Mouse (Mus musculus): ENCODE data around the gene Trim71. TPM values are rescaled to one million over a fixed set of nuclear protein-coding genes. Genes with fewer than 3 reads are reported as not detected.

Gene Trim71
- 0.16 and 0.30 TPM in 2 replicates for polyA plus RNA-seq (2012; rRNA removed)

GRCm38 (mm10) chr9:114563761-114564606 lies at the start of gene Trim71:
TSS of gene Trim71 (minus strand) at chr9:114564369.

GRCm38 (mm10) chr9:114515364-114515763 lies 48.8 kb downstream of the Trim71 start, which contains the start of gene C130032M10Rik:
TSS of gene C130032M10Rik (plus strand) at chr9:114515697.

GRCm38 (mm10) chr9:114504816-114505215 lies 59.4 kb downstream of the Trim71 start, which contains the start of gene Ccr4:
TSS of gene Ccr4 (minus strand) at chr9:114504916.

Other genes with a start within 250 kb of the Trim71 start
- gene Bcl2a1c, start 234.2 kb downstream of the Trim71 start, polyA plus RNA-seq (2012; rRNA removed) = not detected in 2 replicates
- gene Crtap, start 173.7 kb downstream of the Trim71 start, polyA plus RNA-seq (2012; rRNA removed) = 39.0 and 84.5 TPM in 2 replicates
- gene Glb1, start 163.3 kb downstream of the Trim71 start, polyA plus RNA-seq (2012; rRNA removed) = 20.8 and 23.8 TPM in 2 replicates
- 2.8 and 3.6 TPM in 2 replicates for gene Tmppe, start 163.3 kb downstream of the Trim71 start, polyA plus RNA-seq (2012; rRNA removed)
- gene Ccr4, start 59.5 kb downstream of the Trim71 start, polyA plus RNA-seq (2012; rRNA removed) = 0.19 TPM in 1 of 2 replicates, not detected in the other
- 0.25 TPM in 1 of 2 replicates, not detected in the other for gene C130032M10Rik, start 48.7 kb downstream of the Trim71 start, polyA plus RNA-seq (2012; rRNA removed)
- gene Cnot10, start 75.8 kb upstream of the Trim71 start, polyA plus RNA-seq (2012; rRNA removed) = 73.7 and 78.1 TPM in 2 replicates
- gene Dync1li1, start 124.4 kb upstream of the Trim71 start, polyA plus RNA-seq (2012; rRNA removed) = 71.6 and 71.9 TPM in 2 replicates
- 15.3 and 15.7 TPM in 2 replicates for gene Cmtm6, start 166.7 kb upstream of the Trim71 start, polyA plus RNA-seq (2012; rRNA removed)
- 21.4 and 29.9 TPM in 2 replicates for gene Cmtm7, start 217.5 kb upstream of the Trim71 start, polyA plus RNA-seq (2012; rRNA removed)

All from central nervous system, embryonic 14 days (tissue).